In the genomic region with DNA sequence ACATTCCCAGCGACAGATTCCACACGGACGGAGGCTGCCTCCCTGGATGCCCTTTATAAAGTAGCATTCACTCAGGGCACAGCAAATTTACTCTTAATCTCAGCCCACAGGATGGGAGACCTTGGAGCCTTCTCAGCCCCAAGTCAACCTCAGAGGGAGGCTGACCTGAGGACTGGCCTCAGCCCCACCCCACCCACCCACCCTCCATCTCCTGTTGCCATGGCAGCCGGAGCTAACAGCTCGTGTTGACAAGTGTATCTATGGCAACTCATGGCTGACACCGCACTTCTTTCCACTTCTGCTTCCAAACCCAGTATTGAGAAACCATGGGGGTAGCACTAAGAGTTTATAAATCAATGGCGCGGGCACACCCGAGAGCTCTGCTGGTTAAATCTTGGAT, we compare ENCODE assay signal across 9 mouse cellular contexts. TPM values are rescaled to one million over a fixed set of nuclear protein-coding genes. Genes with fewer than 3 reads are reported as not detected.
A peak's percentile ranks its signal among the peaks of the same experiment; 100 is the strongest.
DNase-seq lines count a peak whose midpoint lies in the region; ATAC-seq and TF ChIP-seq lines count a peak whose summit lies in the region.
"Had no signal": no experiment of that assay in that cellular context is flagged by ENCODE, and none has a peak within 500 bp of the region (broad histone marks: within the 10 kb centered on the region; RNA-seq: fewer than 3 reads in every experiment).

No protein-coding gene starts in this region.

- no peak overlapping the region for H3K4me2 ChIP-seq in liver, postnatal 0 days (ENCODE audit: low read depth, low read length)
- no peak overlapping the region for H3K4me2 ChIP-seq in liver, embryonic 11.5 days

- WGBS in liver, postnatal 0 days (ENCODE audit: insufficient replicate concordance): 46% methylated on average over 9 of the region's 9 CpGs
- WGBS in liver, embryonic 11.5 days: 55% methylated on average over 9 of the region's 9 CpGs

- intact Hi-C loops in left cerebral cortex, postnatal 10 days (cut with DNase I): no loop called here

- TF ChIP-seq CTCF in liver, postnatal 0 days (IDR thresholded peaks at IDR 0.05; ENCODE audit: low read depth): no peak

- ATAC-seq in liver, postnatal 0 days: no peak
- ATAC-seq in liver, embryonic 11.5 days (replicated peaks; ENCODE audit: low FRiP score): no peak
- peak; percentile 57 for ATAC-seq in granulocyte monocyte progenitor cell, adult 5-6 weeks (replicated peaks; ENCODE audit: poor library complexity, severe bottlenecking)

- peaks cover 13% of the 10 kb centered on the region for H3K4me1 ChIP-seq in liver, postnatal 0 days (ENCODE audit: insufficient read depth)
- no peaks in the 10 kb centered on the region for H3K4me1 ChIP-seq in liver, embryonic 11.5 days (replicated peaks; ENCODE audit: control insufficient read depth, insufficient read depth, low read length)

- H3K36me3 ChIP-seq in liver, postnatal 0 days (replicated peaks; ENCODE audit: insufficient read depth, low read length): no peaks in the 10 kb centered on the region
- H3K36me3 ChIP-seq in liver, embryonic 11.5 days (ENCODE audit: control insufficient read depth, insufficient read depth, low read length): no peaks in the 10 kb centered on the region
- H3K36me3 ChIP-seq: G1E had no signal

- no peak overlapping the region for H3K4me3 ChIP-seq in liver, postnatal 0 days (ENCODE audit: low read depth, low read length)
- H3K4me3 ChIP-seq in liver, embryonic 11.5 days (ENCODE audit: low read depth, low read length): no peak overlapping the region

- no peak overlapping the region for H3K9ac ChIP-seq in liver, postnatal 0 days (replicated peaks)
- H3K9ac ChIP-seq in liver, embryonic 11.5 days (ENCODE audit: low read depth, low read length): no peak overlapping the region

- H3K27me3 ChIP-seq in liver, postnatal 0 days (ENCODE audit: insufficient read depth, low read length): no peaks in the 10 kb centered on the region
- no peaks in the 10 kb centered on the region for H3K27me3 ChIP-seq in liver, embryonic 11.5 days (replicated peaks; ENCODE audit: control insufficient read depth, insufficient read depth, low read length)

- no peaks in the 10 kb centered on the region for H3K9me3 ChIP-seq in liver, postnatal 0 days (ENCODE audit: low read length)
- no peaks in the 10 kb centered on the region for H3K9me3 ChIP-seq in liver, embryonic 11.5 days (ENCODE audit: control insufficient read depth, low read length)

- DNase-seq in liver, postnatal 0 days: no peak
- no peak for DNase-seq in liver, embryonic 11.5 days (ENCODE audit: low spot score)
- peak; percentile 50 for DNase-seq in lung, postnatal 14 days
- DNase-seq in skeletal muscle tissue, adult 2 months (ENCODE audit: low read depth, low spot score): peak; percentile 33
- no peak for DNase-seq in left cerebral cortex, adult 11 months (ENCODE audit: low spot score)
- DNase-seq in frontal cortex, postnatal 25 days (ENCODE audit: low spot score in 2 of 2): no peak
- DNase-seq in left cerebral cortex, postnatal 10 days (ENCODE audit: extremely low spot score in 1 of 2, low spot score in 2 of 2): no peak

- H3K27ac ChIP-seq in liver, postnatal 0 days (ENCODE audit: low read depth): peak overlapping the region; percentile 6; the same call in 1 of the 2 replicates
- H3K27ac ChIP-seq in liver, embryonic 11.5 days (ENCODE audit: low read depth, low read length): no peak overlapping the region

- no peak for TF ChIP-seq EP300 in liver, postnatal 0 days (IDR thresholded peaks at IDR 0.05; ENCODE audit: low read depth)

RNA-seq across cellular contexts. Expression of a gene that starts 20.4 kb away (rescaled TPM):
- polyA plus RNA-seq in liver, postnatal 0 days (2015; fragmentation: Nextera tagmentation; extraction: Ambion mirVana): 9.2 and 12.5 TPM in 2 replicates
- polyA plus RNA-seq in liver, embryonic 11.5 days (2014; fragmentation: Nextera tagmentation; extraction: Ambion mirVana): 3.6 and 4.0 TPM in 2 replicates
- total RNA-seq in granulocyte monocyte progenitor cell, adult 5-6 weeks (2014; fragmentation: Nextera tagmentation): 35.8 and 38.3 TPM in 2 replicates
- 46.4 and 53.1 TPM in 2 replicates for total RNA-seq in granulocyte monocyte progenitor cell, adult 5-6 weeks (2017)
- 1 to 10 TPM; 1.4 to 5.1 TPM for total RNA-seq in left cerebral cortex, postnatal 10 days (2021)
- polyA plus RNA-seq: G1E had no signal

Comparison
In these comparisons a context has a peak if more than half of its experiments do, and no peak if none do; other contexts are left out.
1. DNase-seq: peak in lung, postnatal 14 days (single experiment) and skeletal muscle tissue, adult 2 months (single experiment); none in liver, postnatal 0 days (single experiment), liver, embryonic 11.5 days (single experiment), left cerebral cortex, adult 11 months (single experiment), frontal cortex, postnatal 25 days (0 of 2) and left cerebral cortex, postnatal 10 days (0 of 2).
2. RNA of a gene that starts 20.4 kb away (total RNA-seq): 35.8 to 53.1 TPM in granulocyte monocyte progenitor cell, adult 5-6 weeks; 1.4 to 5.1 TPM in left cerebral cortex, postnatal 10 days; every median in the first group is over 4 times any median in the second.